Mouse (Mus musculus) mouse embryonic stem cell (cell line): Measurements from ENCODE around the gene Ccr2.
"Not testable (repeated sequence)": the region's sequence is repeated elsewhere in the genome, so short reads cannot be mapped to it uniquely, and the experiment has no call there.

Experiments
- in situ Hi-C, 2 experiments: fragments of 300-500 bp; cut with MboI; formaldehyde crosslinking; loops; 1 replicate in 1 of 2; 3 replicates in 1 of 2; pipeline ENCODE4 v1.14.3; 2019 to 2020; ENCODE audit warnings: low sequenced_read_pairs in 2 of 2, low pct_unique_long_range_greater_than_20kb in 1 of 2, mixed read lengths in 1 of 2; ENCODE audit not compliant: unreplicated experiment in 1 of 2

Ccr2 gene

GRCm38 (mm10) chr9:124101723-124102122, at the start of gene Ccr2:
Gene Ccr2 (plus strand): TSS chr9:124101950.
- in situ Hi-C loops: no loop called here

- in situ Hi-C loops: no loop called here
Observed at GRCm38 (mm10) chr9:124053532-124053931, 48.2 kb upstream of the Ccr2 start.

- in situ Hi-C loops: no loop called here
Observed at GRCm38 (mm10) chr9:124056158-124056709, 45.5 kb upstream of the Ccr2 start.

- in situ Hi-C loops: no loop called here
Observed at GRCm38 (mm10) chr9:124059660-124060352, 41.9 kb upstream of the Ccr2 start.

GRCm38 (mm10) chr9:124061474-124062432, 40.0 kb upstream of the Ccr2 start:
- in situ Hi-C loops: not testable (repeated sequence)

- in situ Hi-C loops: no loop called here
Observed at GRCm38 (mm10) chr9:124066572-124067103, 35.1 kb upstream of the Ccr2 start.

GRCm38 (mm10) chr9:124068098-124069058, 33.4 kb upstream of the Ccr2 start:
- in situ Hi-C loops: no loop called here

- in situ Hi-C loops: no loop called here
Observed at GRCm38 (mm10) chr9:124071506-124071905, 30.2 kb upstream of the Ccr2 start.

GRCm38 (mm10) chr9:124079803-124080202, 21.9 kb upstream of the Ccr2 start:
- in situ Hi-C loops: no loop called here

GRCm38 (mm10) chr9:124080471-124080870, 21.3 kb upstream of the Ccr2 start:
- in situ Hi-C loops: not testable (repeated sequence)

- in situ Hi-C loops: no loop called here
Observed at GRCm38 (mm10) chr9:124090441-124090840, 11.3 kb upstream of the Ccr2 start.

- in situ Hi-C loops: no loop called here
Observed at GRCm38 (mm10) chr9:124099127-124099526, 2.6 kb upstream of the Ccr2 start.

- in situ Hi-C loops: no loop called here
Observed at GRCm38 (mm10) chr9:124100357-124100756, 1.4 kb upstream of the Ccr2 start.

- in situ Hi-C loops: no loop called here
Observed at GRCm38 (mm10) chr9:124103199-124103598, 1.4 kb downstream of the Ccr2 start.

- in situ Hi-C loops: no loop called here
Observed at GRCm38 (mm10) chr9:124105196-124105595, 3.4 kb downstream of the Ccr2 start.

- in situ Hi-C loops: no loop called here
Observed at GRCm38 (mm10) chr9:124107232-124107631, 5.5 kb downstream of the Ccr2 start.

- in situ Hi-C loops: no loop called here
Observed at GRCm38 (mm10) chr9:124108356-124109127, 6.8 kb downstream of the Ccr2 start.
